Mouse (Mus musculus): ENCODE results near the gene Ppp1r17. TPM values are rescaled to one million over a fixed set of nuclear protein-coding genes. Genes with fewer than 3 reads are reported as not detected.

Gene Ppp1r17
- polyA plus RNA-seq, 1 experiment from 2014 or later = 0.07 TPM

GRCm38 (mm10) chr6:56027318-56027717, 10.0 kb downstream of the Ppp1r17 start:
- Histone ChIP-seq H3K9ac (ENCODE audit: low read depth, low read length) (no peak overlapping the region), H3K36me3 (ENCODE audit: insufficient read depth, low read length) (no peaks in the 10 kb centered on the region), H3K9me3 (replicated peaks; ENCODE audit: low read length) (no peaks in the 10 kb centered on the region), H3K4me1 (replicated peaks; ENCODE audit: insufficient read depth, low read length) (no peaks in the 10 kb centered on the region), H3K27me3 (ENCODE audit: insufficient read depth, low read length) (no peaks in the 10 kb centered on the region), H3K4me3 (replicated peaks; ENCODE audit: low read depth, low read length) (no peak overlapping the region), H3K27ac (no peak overlapping the region), H3K4me2 (ENCODE audit: low read length) (no peak overlapping the region)
- no peak for TF ChIP-seq CTCF (IDR thresholded peaks at IDR 0.05; ENCODE audit: low read depth)
- ATAC-seq (replicated peaks; ENCODE audit: low FRiP score, low read depth) (no peak), DNase-seq (ENCODE audit: low spot score) (no peak)
- WGBS = 69% methylated on average over 6 of the region's 6 CpGs

DNA sequence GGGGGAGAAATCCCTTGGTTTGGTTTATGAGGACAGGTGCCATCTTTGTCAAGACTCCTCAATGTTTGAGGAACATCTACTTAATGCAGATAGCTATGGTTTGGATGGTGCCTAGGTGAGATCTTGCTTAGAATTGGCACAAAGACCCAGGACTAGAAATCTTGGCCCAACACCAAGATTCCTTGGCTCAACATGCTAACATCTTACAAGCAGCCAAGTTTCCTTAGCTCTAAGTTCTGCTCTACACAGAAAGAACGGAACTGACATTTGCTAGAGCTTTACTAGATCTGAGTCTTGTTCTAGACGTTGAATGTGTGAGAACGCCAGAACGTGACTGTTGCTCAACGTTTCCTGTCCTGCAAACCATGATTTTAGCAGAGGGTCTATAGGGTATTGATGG, 10.7 kb downstream of the Ppp1r17 start:
- ATAC-seq (replicated peaks; ENCODE audit: low FRiP score, low read depth) = no peak
- WGBS = 83% methylated on average over 5 of the region's 5 CpGs
- no peak for TF ChIP-seq CTCF (IDR thresholded peaks at IDR 0.05; ENCODE audit: low read depth)
- Histone ChIP-seq H3K4me1 (replicated peaks; ENCODE audit: insufficient read depth, low read length) (no peaks in the 10 kb centered on the region), H3K36me3 (ENCODE audit: insufficient read depth, low read length) (no peaks in the 10 kb centered on the region), H3K9ac (ENCODE audit: low read depth, low read length) (no peak overlapping the region), H3K27ac (no peak overlapping the region), H3K9me3 (replicated peaks; ENCODE audit: low read length) (no peaks in the 10 kb centered on the region), H3K27me3 (ENCODE audit: insufficient read depth, low read length) (no peaks in the 10 kb centered on the region), H3K4me3 (replicated peaks; ENCODE audit: low read depth, low read length) (no peak overlapping the region), H3K4me2 (ENCODE audit: low read length) (no peak overlapping the region)
- no peak for DNase-seq (ENCODE audit: low spot score)

GRCm38 (mm10) chr6:56029986-56030385, 12.7 kb downstream of the Ppp1r17 start:
- no peaks in the 10 kb centered on the region for H3K36me3 ChIP-seq (ENCODE audit: insufficient read depth, low read length)
- TF ChIP-seq CTCF (IDR thresholded peaks at IDR 0.05; ENCODE audit: low read depth) = no peak
- ATAC-seq (replicated peaks; ENCODE audit: low FRiP score, low read depth) (no peak), DNase-seq (ENCODE audit: low spot score) (no peak)
- no peak overlapping the region for H3K9ac ChIP-seq (ENCODE audit: low read depth, low read length)
- no peaks in the 10 kb centered on the region for H3K4me1 ChIP-seq (replicated peaks; ENCODE audit: insufficient read depth, low read length)
- no peak overlapping the region for H3K27ac ChIP-seq
- H3K9me3 ChIP-seq (replicated peaks; ENCODE audit: low read length) = no peaks in the 10 kb centered on the region
- no peaks in the 10 kb centered on the region for H3K27me3 ChIP-seq (ENCODE audit: insufficient read depth, low read length)
- no peak overlapping the region for H3K4me3 ChIP-seq (replicated peaks; ENCODE audit: low read depth, low read length)
- no peak overlapping the region for H3K4me2 ChIP-seq (ENCODE audit: low read length)
- WGBS = 60% methylated on average over 5 of the region's 5 CpGs

GRCm38 (mm10) chr6:56032231-56032630, 14.9 kb downstream of the Ppp1r17 start:
- H3K4me2 ChIP-seq (ENCODE audit: low read length) = no peak overlapping the region
- no peak overlapping the region for H3K4me3 ChIP-seq (replicated peaks; ENCODE audit: low read depth, low read length)
- DNase-seq (ENCODE audit: low spot score) = no peak
- no peak overlapping the region for H3K9ac ChIP-seq (ENCODE audit: low read depth, low read length)
- H3K9me3 ChIP-seq (replicated peaks; ENCODE audit: low read length) = no peaks in the 10 kb centered on the region
- H3K27ac ChIP-seq = no peak overlapping the region
- WGBS = 69% methylated on average over 2 of the region's 2 CpGs
- TF ChIP-seq CTCF (IDR thresholded peaks at IDR 0.05; ENCODE audit: low read depth) = no peak
- no peak for ATAC-seq (replicated peaks; ENCODE audit: low FRiP score, low read depth)
- no peaks in the 10 kb centered on the region for H3K36me3 ChIP-seq (ENCODE audit: insufficient read depth, low read length)
- H3K27me3 ChIP-seq (ENCODE audit: insufficient read depth, low read length) = no peaks in the 10 kb centered on the region
- no peaks in the 10 kb centered on the region for H3K4me1 ChIP-seq (replicated peaks; ENCODE audit: insufficient read depth, low read length)

DNA sequence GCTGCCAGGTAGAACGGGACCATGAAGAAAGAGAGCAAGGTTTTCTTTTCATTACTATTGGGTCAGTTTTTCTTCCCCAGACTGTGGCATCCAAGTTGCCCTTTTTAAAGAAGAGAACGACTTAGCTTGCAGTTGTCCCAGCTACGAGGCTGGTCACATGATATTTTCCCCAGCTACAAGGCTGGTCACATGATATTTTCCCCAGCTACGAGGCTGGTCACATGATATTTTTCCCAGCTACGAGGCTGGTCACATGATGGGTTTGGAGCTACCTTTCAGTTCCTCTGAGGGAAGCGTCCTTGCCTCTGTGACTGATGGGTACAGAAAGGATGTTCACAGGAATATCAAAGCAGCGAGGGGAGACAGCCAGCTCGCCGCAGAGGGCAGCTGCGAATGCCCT, 17.8 kb downstream of the Ppp1r17 start:
- no peak overlapping the region for H3K27ac ChIP-seq
- no peak overlapping the region for H3K4me3 ChIP-seq (replicated peaks; ENCODE audit: low read depth, low read length)
- H3K4me1 ChIP-seq (replicated peaks; ENCODE audit: insufficient read depth, low read length) = no peaks in the 10 kb centered on the region
- H3K9me3 ChIP-seq (replicated peaks; ENCODE audit: low read length) = no peaks in the 10 kb centered on the region
- H3K9ac ChIP-seq (ENCODE audit: low read depth, low read length) = no peak overlapping the region
- WGBS = 69% methylated on average over 10 of the region's 10 CpGs
- no peak for DNase-seq (ENCODE audit: low spot score)
- no peak for TF ChIP-seq CTCF (IDR thresholded peaks at IDR 0.05; ENCODE audit: low read depth)
- H3K4me2 ChIP-seq (ENCODE audit: low read length) = no peak overlapping the region
- ATAC-seq (replicated peaks; ENCODE audit: low FRiP score, low read depth) = no peak
- no peaks in the 10 kb centered on the region for H3K36me3 ChIP-seq (ENCODE audit: insufficient read depth, low read length)
- no peaks in the 10 kb centered on the region for H3K27me3 ChIP-seq (ENCODE audit: insufficient read depth, low read length)

DNA sequence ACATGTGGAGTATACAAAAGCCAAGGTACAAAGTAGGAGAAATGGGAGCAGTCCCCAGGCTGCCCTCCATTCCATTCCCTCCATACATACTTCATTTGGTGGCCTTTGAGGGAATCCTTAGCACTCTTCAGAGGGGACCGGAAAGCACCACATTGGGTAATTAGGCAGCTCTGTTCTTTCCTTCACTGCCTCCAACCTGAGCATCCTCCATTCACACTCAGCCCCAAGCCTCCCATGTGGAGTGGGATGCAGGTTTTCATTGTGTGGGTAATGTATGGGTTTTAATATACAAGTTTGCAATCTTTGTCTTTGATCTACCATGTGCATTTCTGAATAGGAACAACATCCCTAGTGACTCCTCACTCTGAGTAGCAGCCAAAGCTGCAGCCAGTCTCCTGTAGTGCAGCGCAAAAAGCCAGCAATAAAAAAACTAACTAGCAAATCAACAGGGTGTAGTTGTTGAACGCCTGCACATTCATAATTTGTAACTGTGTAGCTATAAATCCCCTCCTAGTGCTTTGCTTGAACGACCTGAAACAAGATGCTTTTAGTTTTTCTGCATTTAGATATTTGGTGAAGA, 22.3 kb downstream of the Ppp1r17 start:
- no peak for ATAC-seq (replicated peaks; ENCODE audit: low FRiP score, low read depth)

DNA sequence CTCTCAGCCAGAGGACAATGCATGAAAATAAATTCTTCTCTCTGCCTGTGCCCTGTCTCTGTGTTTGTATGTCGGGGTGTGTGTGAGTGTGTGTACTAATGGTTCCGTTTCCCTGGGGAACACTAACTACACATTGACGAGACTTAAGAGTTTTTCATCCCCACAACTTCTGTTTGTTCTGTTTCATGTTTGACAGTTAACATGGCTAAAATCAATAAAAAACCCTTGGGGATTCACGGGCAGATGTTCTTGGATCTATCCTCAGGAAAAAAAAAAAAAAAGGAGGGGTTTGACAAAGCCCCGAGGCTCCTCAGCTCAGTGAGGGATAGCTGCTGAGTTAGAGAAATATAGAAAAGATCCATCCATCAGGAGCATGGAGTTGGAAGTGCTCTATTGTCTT, 27.0 kb downstream of the Ppp1r17 start:
- WGBS = 64% methylated on average over 5 of the region's 5 CpGs
- Histone ChIP-seq H3K36me3 (ENCODE audit: insufficient read depth, low read length) (no peaks in the 10 kb centered on the region), H3K27ac (no peak overlapping the region), H3K9ac (ENCODE audit: low read depth, low read length) (no peak overlapping the region), H3K4me3 (replicated peaks; ENCODE audit: low read depth, low read length) (no peak overlapping the region), H3K4me2 (ENCODE audit: low read length) (no peak overlapping the region), H3K4me1 (replicated peaks; ENCODE audit: insufficient read depth, low read length) (no peaks in the 10 kb centered on the region), H3K9me3 (replicated peaks; ENCODE audit: low read length) (no peaks in the 10 kb centered on the region), H3K27me3 (ENCODE audit: insufficient read depth, low read length) (no peaks in the 10 kb centered on the region)
- ATAC-seq (replicated peaks; ENCODE audit: low FRiP score, low read depth) = no peak
- no peak for TF ChIP-seq CTCF (IDR thresholded peaks at IDR 0.05; ENCODE audit: low read depth)
- DNase-seq (ENCODE audit: low spot score) = no peak

More for the DNA sequence above, 22.3 kb downstream of the Ppp1r17 start:
- no peak for DNase-seq (ENCODE audit: low spot score)
- WGBS = 64% methylated on average over 4 of the region's 4 CpGs
- Histone ChIP-seq H3K27me3 (ENCODE audit: insufficient read depth, low read length) (no peaks in the 10 kb centered on the region), H3K4me2 (ENCODE audit: low read length) (no peak overlapping the region), H3K4me1 (replicated peaks; ENCODE audit: insufficient read depth, low read length) (no peaks in the 10 kb centered on the region), H3K4me3 (replicated peaks; ENCODE audit: low read depth, low read length) (no peak overlapping the region), H3K27ac (no peak overlapping the region), H3K9ac (ENCODE audit: low read depth, low read length) (no peak overlapping the region), H3K9me3 (replicated peaks; ENCODE audit: low read length) (no peaks in the 10 kb centered on the region), H3K36me3 (ENCODE audit: insufficient read depth, low read length) (no peaks in the 10 kb centered on the region)
- TF ChIP-seq CTCF (IDR thresholded peaks at IDR 0.05; ENCODE audit: low read depth) = no peak
